ENCODE assay signal across 35 mouse cellular contexts in the genomic region with DNA sequence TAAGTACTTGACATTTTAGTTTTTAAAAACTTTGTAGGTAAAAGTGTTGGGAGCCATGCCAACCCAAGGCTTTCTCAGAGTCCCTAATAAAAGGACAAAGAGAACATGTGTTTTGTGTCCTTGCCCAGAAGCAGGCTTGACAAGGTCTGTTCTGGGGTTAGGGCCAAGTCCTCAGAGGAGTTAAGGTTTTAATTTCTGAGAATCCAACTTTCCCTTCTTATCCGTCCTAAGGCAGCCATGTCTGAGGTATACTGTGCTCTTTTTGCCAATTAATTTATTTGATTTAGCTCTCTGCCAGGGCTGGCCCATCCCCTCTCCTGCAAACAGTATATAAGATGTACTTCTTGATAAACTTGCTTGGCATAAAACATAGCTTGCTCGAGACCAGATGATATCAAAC. TPM values are rescaled to one million over a fixed set of nuclear protein-coding genes. Genes with fewer than 3 reads are reported as not detected.
DNase-seq lines count a peak whose midpoint lies in the region; ATAC-seq and TF ChIP-seq lines count a peak whose summit lies in the region.
"Had no signal": no experiment of that assay in that cellular context is flagged by ENCODE, and none has a peak within 500 bp of the region (broad histone marks: within the 10 kb centered on the region; RNA-seq: fewer than 3 reads in every experiment).

No protein-coding gene starts in this region.

- TF ChIP-seq CTCF in hindbrain, postnatal 0 days (IDR thresholded peaks at IDR 0.05; ENCODE audit: low read depth) = no peak

- DNase-seq in hindbrain, postnatal 0 days (ENCODE audit: low spot score) = peak; percentile 2
- DNase-seq in hindbrain, embryonic 11.5 days (ENCODE audit: low spot score) = no peak
- peak; percentile 32 to 41 for DNase-seq in urinary bladder, postnatal 36 days (ENCODE audit: low spot score in 2 of 2)
- DNase-seq in urinary bladder, adult 2 months (ENCODE audit: low spot score) = no peak
- DNase-seq in gonadal fat pad, adult 2 months (ENCODE audit: low read depth) = peak; percentile 38
- DNase-seq in spleen, postnatal 10 days (ENCODE audit: low spot score in 2 of 2) = no peak
- DNase-seq: adrenal gland, postnatal 25 days; cerebellum, adult 9-11 months; heart, postnatal 10 days; kidney, adult 11 months; kidney, postnatal 4 days; layer of hippocampus, adult 9-11 months; liver; lung, postnatal 10 days; midbrain, embryonic 14.5 days; right cerebral cortex, postnatal 25 days; spleen, adult 18-20 months had no signal

- H3K4me2 ChIP-seq in hindbrain, postnatal 0 days (ENCODE audit: low read depth, low read length) = no peak overlapping the region
- no peak overlapping the region for H3K4me2 ChIP-seq in hindbrain, embryonic 11.5 days (replicated peaks; ENCODE audit: low read depth, low read length)
- H3K4me2 ChIP-seq in heart, embryonic 12.5 days = no peak overlapping the region
- H3K4me2 ChIP-seq: forebrain, embryonic 13.5 days; heart, embryonic 11.5 days; hindbrain, embryonic 12.5 days; liver, embryonic 15.5 days had no signal

- no peaks in the 10 kb centered on the region for H3K4me1 ChIP-seq in hindbrain, postnatal 0 days (ENCODE audit: insufficient read depth, low read length)
- H3K4me1 ChIP-seq in hindbrain, embryonic 11.5 days (replicated peaks; ENCODE audit: control insufficient read depth, insufficient read depth, low read length) = no peaks in the 10 kb centered on the region
- H3K4me1 ChIP-seq in heart, embryonic 12.5 days (replicated peaks) = no peaks in the 10 kb centered on the region
- H3K4me1 ChIP-seq: forebrain, embryonic 13.5 days; hindbrain, embryonic 12.5 days; liver, embryonic 15.5 days had no signal

- H3K36me3 ChIP-seq in hindbrain, postnatal 0 days (ENCODE audit: insufficient read depth, low read length) = no peaks in the 10 kb centered on the region
- no peaks in the 10 kb centered on the region for H3K36me3 ChIP-seq in hindbrain, embryonic 11.5 days (ENCODE audit: control insufficient read depth, insufficient read depth, low read length)
- no peaks in the 10 kb centered on the region for H3K36me3 ChIP-seq in heart, embryonic 12.5 days
- H3K36me3 ChIP-seq: hindbrain, embryonic 12.5 days; liver, embryonic 15.5 days had no signal

- no peaks in the 10 kb centered on the region for H3K27me3 ChIP-seq in hindbrain, postnatal 0 days (ENCODE audit: insufficient read depth, low read length)
- H3K27me3 ChIP-seq in hindbrain, embryonic 11.5 days (ENCODE audit: control insufficient read depth, insufficient read depth, low read length) = no peaks in the 10 kb centered on the region
- no peaks in the 10 kb centered on the region for H3K27me3 ChIP-seq in heart, embryonic 12.5 days (replicated peaks)
- H3K27me3 ChIP-seq: forebrain, embryonic 13.5 days; hindbrain, embryonic 12.5 days; liver, embryonic 15.5 days had no signal

- 61% methylated on average over 2 of the region's 2 CpGs for WGBS in hindbrain, postnatal 0 days
- WGBS in hindbrain, embryonic 11.5 days = 86% methylated on average over 2 of the region's 2 CpGs
- 66% methylated on average over 2 of the region's 2 CpGs for WGBS in heart, embryonic 12.5 days

- H3K27ac ChIP-seq in hindbrain, postnatal 0 days = no peak overlapping the region
- no peak overlapping the region for H3K27ac ChIP-seq in hindbrain, embryonic 11.5 days (ENCODE audit: low read depth, low read length)
- no peak overlapping the region for H3K27ac ChIP-seq in heart, embryonic 12.5 days (ENCODE audit: poor library complexity, severe bottlenecking)
- H3K27ac ChIP-seq: forebrain, embryonic 13.5 days; hindbrain, embryonic 12.5 days; liver, embryonic 15.5 days had no signal

- no peak for ATAC-seq in hindbrain, postnatal 0 days
- ATAC-seq in hindbrain, embryonic 11.5 days (ENCODE audit: low FRiP score) = no peak
- no peak for ATAC-seq in heart, embryonic 12.5 days (ENCODE audit: insufficient number of reproducible peaks, low FRiP score)
- no peak for ATAC-seq in megakaryocyte, adult 5-6 weeks (ENCODE audit: poor library complexity, severe bottlenecking)
- ATAC-seq: activated CD4-positive, CD25-positive, alpha-beta regulatory T cell, adult 4 months; forebrain, embryonic 13.5 days had no signal

- no peak overlapping the region for H3K4me3 ChIP-seq in hindbrain, postnatal 0 days (ENCODE audit: low read length)
- no peak overlapping the region for H3K4me3 ChIP-seq in hindbrain, embryonic 11.5 days (ENCODE audit: low read depth, low read length)
- H3K4me3 ChIP-seq in heart, embryonic 12.5 days = no peak overlapping the region
- H3K4me3 ChIP-seq: forebrain, embryonic 13.5 days; hindbrain, embryonic 12.5 days; liver, embryonic 15.5 days had no signal

- H3K9ac ChIP-seq in hindbrain, postnatal 0 days (replicated peaks; ENCODE audit: low read length) = no peak overlapping the region
- no peak overlapping the region for H3K9ac ChIP-seq in hindbrain, embryonic 11.5 days (ENCODE audit: low read depth, low read length)
- no peak overlapping the region for H3K9ac ChIP-seq in heart, embryonic 12.5 days
- H3K9ac ChIP-seq: forebrain, embryonic 13.5 days; hindbrain, embryonic 12.5 days; liver, embryonic 15.5 days had no signal

- no peaks in the 10 kb centered on the region for H3K9me3 ChIP-seq in hindbrain, postnatal 0 days (ENCODE audit: low read length)
- H3K9me3 ChIP-seq in hindbrain, embryonic 11.5 days (ENCODE audit: control insufficient read depth, low read length) = no peaks in the 10 kb centered on the region
- no peaks in the 10 kb centered on the region for H3K9me3 ChIP-seq in heart, embryonic 12.5 days (replicated peaks)
- H3K9me3 ChIP-seq: forebrain, embryonic 13.5 days; hindbrain, embryonic 12.5 days; liver, embryonic 15.5 days had no signal

RNA-seq across cellular contexts. Expression of gene Acrv1, which starts 11.6 kb away (rescaled TPM):
- total RNA-seq in hindbrain, postnatal 0 days (2014; rRNA removed) = not detected in 2 replicates
- polyA plus RNA-seq in hindbrain, postnatal 0 days (2015; fragmentation: Nextera tagmentation; extraction: Ambion mirVana) = not detected in 2 replicates
- polyA plus RNA-seq in hindbrain, embryonic 11.5 days (2014; fragmentation: Nextera tagmentation; extraction: Ambion mirVana) = not detected in 2 replicates
- polyA plus RNA-seq in urinary bladder, adult 2 months (2012; rRNA removed) = 0.04 TPM in 1 of 2 replicates, not detected in the other
- polyA plus RNA-seq in gonadal fat pad, adult 2 months (2012; rRNA removed) = 0.55 and 0.93 TPM in 2 replicates
- polyA plus RNA-seq in heart, embryonic 12.5 days (2016; fragmentation: Nextera tagmentation; extraction: Ambion mirVana) = not detected in 2 replicates
- total RNA-seq in megakaryocyte, adult 5-6 weeks (2015) = not detected in 2 replicates
- total RNA-seq in megakaryocyte, adult 5-6 weeks (2017) = not detected in 2 replicates
- total RNA-seq: adrenal gland, postnatal 25 days; common myeloid progenitor, adult 5-6 weeks; gastrocnemius, adult 8-10 months; granulocyte monocyte progenitor cell, adult 5-6 weeks; heart, postnatal 10 days; left cerebral cortex, adult 18-20 months; left cerebral cortex, postnatal 25 days; megakaryocyte-erythroid progenitor cell, adult 5-6 weeks had no signal
- polyA plus RNA-seq: activated CD4-positive, CD25-positive, alpha-beta regulatory T cell, adult 4 months; forebrain, embryonic 13.5 days; frontal cortex, adult 2 months; heart, embryonic 11.5 days; hindbrain, embryonic 12.5 days; kidney, embryonic 16.5 days; liver, embryonic 15.5 days; midbrain, embryonic 14.5 days; neural tube, embryonic 11.5 days; stomach, embryonic 14.5 days had no signal

RNA-seq across cellular contexts. Expression of gene A630095E13Rik, which starts 38.2 kb away (rescaled TPM):
- not detected in 2 replicates for total RNA-seq in hindbrain, postnatal 0 days (2014; rRNA removed)
- polyA plus RNA-seq in hindbrain, postnatal 0 days (2015; fragmentation: Nextera tagmentation; extraction: Ambion mirVana) = not detected in 2 replicates
- not detected in 2 replicates for polyA plus RNA-seq in hindbrain, embryonic 11.5 days (2014; fragmentation: Nextera tagmentation; extraction: Ambion mirVana)
- 0.06 and 0.07 TPM in 2 replicates for polyA plus RNA-seq in urinary bladder, adult 2 months (2012; rRNA removed)
- 1.9 TPM in 1 of 2 replicates, not detected in the other for polyA plus RNA-seq in gonadal fat pad, adult 2 months (2012; rRNA removed)
- not detected in 2 replicates for polyA plus RNA-seq in heart, embryonic 12.5 days (2016; fragmentation: Nextera tagmentation; extraction: Ambion mirVana)
- not detected in 2 replicates for total RNA-seq in megakaryocyte, adult 5-6 weeks (2015)
- not detected in 2 replicates for total RNA-seq in megakaryocyte, adult 5-6 weeks (2017)
- total RNA-seq: adrenal gland, postnatal 25 days; common myeloid progenitor, adult 5-6 weeks; ES-E14; gastrocnemius, adult 8-10 months; granulocyte monocyte progenitor cell, adult 5-6 weeks; heart, postnatal 10 days; left cerebral cortex, adult 18-20 months; left cerebral cortex, postnatal 25 days; megakaryocyte-erythroid progenitor cell, adult 5-6 weeks had no signal
- polyA plus RNA-seq: activated CD4-positive, CD25-positive, alpha-beta regulatory T cell, adult 4 months; forebrain, embryonic 13.5 days; heart, embryonic 11.5 days; hindbrain, embryonic 12.5 days; kidney, embryonic 16.5 days; liver, embryonic 15.5 days; midbrain, embryonic 14.5 days; neural tube, embryonic 11.5 days; stomach, embryonic 14.5 days had no signal

RNA-seq across cellular contexts. Expression of gene Chek1, which starts 45.4 kb away (rescaled TPM):
- 4.3 and 5.2 TPM in 2 replicates for total RNA-seq in hindbrain, postnatal 0 days (2014; rRNA removed)
- 5.1 and 5.8 TPM in 2 replicates for polyA plus RNA-seq in hindbrain, postnatal 0 days (2015; fragmentation: Nextera tagmentation; extraction: Ambion mirVana)
- 40.4 and 46.2 TPM in 2 replicates for polyA plus RNA-seq in hindbrain, embryonic 11.5 days (2014; fragmentation: Nextera tagmentation; extraction: Ambion mirVana)
- 1.4 and 2.1 TPM in 2 replicates for polyA plus RNA-seq in urinary bladder, adult 2 months (2012; rRNA removed)
- 0.49 and 0.70 TPM in 2 replicates for polyA plus RNA-seq in gonadal fat pad, adult 2 months (2012; rRNA removed)
- polyA plus RNA-seq in heart, embryonic 12.5 days (2016; fragmentation: Nextera tagmentation; extraction: Ambion mirVana) = 25.8 and 27.3 TPM in 2 replicates
- total RNA-seq in megakaryocyte, adult 5-6 weeks (2015) = 13.1 and 21.0 TPM in 2 replicates
- total RNA-seq in megakaryocyte, adult 5-6 weeks (2017) = 19.7 and 33.2 TPM in 2 replicates

Comparison
In these comparisons a context has a peak if more than half of its experiments do, and no peak if none do; other contexts are left out.
1. DNase-seq: peak in hindbrain, postnatal 0 days (single experiment), urinary bladder, postnatal 36 days (2 of 2) and gonadal fat pad, adult 2 months (single experiment); none in hindbrain, embryonic 11.5 days (single experiment), urinary bladder, adult 2 months (single experiment) and spleen, postnatal 10 days (0 of 2).